Mouse (Mus musculus): ENCODE data around the gene Sh3bp1.
"Not testable (repeated sequence)": the region's sequence is repeated elsewhere in the genome, so short reads cannot be mapped to it uniquely, and the experiment has no call there.

The Sh3bp1 gene

DNA sequence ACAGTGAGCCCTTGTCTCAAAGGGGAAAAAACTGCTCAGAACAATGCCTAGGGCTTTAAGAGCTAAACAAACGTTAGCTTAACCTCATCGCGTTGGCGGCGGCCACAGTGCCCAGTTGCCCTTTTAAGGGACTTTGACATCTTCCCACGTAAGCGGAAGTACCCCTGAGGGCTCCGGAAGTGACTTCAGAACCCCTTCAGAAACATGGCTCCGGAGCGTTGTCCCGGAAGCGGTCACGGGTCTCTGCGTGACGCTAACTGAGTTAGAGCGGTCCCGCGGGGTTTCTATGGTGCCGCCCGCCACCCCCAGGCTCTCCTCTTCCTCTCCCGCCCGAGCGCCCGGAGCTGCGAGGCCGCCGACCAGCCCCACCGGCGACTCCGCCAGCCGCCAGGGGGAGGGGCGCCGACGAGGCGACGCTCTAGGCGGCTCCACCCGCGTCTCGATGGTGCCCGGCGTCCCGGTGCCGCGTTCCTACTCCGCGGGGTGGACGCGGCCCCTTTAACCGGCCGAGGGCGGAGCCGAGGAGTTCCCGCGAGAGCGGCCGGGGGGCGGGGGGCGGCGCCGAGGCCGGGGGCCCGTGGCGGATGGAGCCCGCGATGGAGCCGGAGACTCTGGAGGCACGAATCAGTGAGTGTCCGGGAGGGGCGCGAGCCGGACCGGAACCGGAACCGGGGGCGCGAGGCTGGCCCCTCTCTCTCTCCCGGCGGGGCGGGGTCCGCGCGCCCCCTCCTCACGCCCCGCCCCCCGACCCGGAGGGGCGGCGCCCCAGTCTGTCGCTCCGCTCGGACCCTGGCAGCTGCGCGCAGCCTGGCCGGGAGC, 22.4 kb upstream of the Sh3bp1 start, which contains the start of gene Gga1:
Gene Gga1, plus strand, starts transcription at position 200 of the 819 bp plus-strand sequence.
- intact Hi-C loops (cut with DNase I) = no loop called here

DNA sequence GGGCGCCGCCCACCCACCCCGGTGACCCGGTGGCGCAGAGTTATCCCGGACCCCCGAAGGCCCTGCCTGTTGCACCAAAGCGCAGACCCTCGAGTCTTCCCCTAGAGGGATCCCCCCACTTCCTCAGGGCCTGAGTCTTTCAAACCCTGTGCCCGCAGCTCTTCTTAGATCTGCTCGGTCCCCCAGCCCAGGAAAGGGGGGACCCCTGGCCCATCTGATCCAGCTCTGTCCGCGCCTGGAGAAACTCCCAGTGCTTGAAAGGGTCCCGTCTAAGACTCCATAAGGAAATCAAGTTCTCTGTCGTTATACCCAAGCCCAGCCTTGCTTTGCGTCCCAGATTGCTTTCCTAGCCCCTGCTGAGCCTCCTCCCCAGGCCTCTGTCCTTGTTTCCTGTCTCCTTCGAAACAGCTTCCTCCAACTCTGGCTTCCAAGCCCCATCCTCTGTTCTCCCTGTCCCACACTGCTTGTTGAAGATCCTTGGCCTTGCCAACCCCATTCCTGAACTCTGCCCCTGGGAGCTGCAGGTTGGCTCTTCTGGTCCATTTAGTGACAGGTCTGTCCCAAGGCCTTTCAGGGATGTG, 21.7 kb upstream of the Sh3bp1 start:
- intact Hi-C loops (cut with DNase I) = no loop called here

DNA sequence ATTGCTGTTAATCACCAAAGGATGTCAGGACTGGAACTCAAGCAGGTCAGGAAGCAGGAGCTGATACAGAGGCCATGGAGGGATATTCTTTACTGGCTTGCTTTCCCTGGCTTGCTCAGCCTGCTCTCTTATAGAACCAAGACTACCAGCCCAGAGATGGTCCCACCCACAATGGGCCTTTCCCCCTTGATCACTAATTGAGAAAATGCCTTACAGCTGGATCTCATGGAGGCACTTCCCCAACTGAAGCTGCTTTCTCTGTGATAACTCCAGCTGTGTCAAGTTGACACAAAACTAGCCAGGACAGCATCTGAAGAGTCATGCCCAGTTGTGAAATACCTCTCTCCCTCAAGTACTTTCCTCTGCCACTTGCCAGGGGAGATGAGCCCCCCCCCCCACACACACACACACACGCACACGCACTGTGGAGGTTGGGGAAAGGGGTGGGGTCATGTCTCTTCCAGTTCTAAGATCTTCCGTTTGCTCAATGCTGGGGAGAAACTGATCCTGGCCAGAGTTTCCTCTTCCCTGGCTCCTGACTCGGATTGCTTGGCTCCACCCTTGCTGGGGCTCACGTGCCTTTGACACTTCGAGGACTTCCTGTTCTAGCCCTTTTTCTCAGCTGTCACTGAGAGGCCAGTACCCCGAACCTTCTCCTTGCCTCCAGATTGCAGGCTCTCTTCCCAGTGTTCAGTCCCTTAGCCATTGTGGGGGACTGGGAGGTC, 20.6 kb upstream of the Sh3bp1 start:
- intact Hi-C loops (cut with DNase I) = not testable (repeated sequence)

DNA sequence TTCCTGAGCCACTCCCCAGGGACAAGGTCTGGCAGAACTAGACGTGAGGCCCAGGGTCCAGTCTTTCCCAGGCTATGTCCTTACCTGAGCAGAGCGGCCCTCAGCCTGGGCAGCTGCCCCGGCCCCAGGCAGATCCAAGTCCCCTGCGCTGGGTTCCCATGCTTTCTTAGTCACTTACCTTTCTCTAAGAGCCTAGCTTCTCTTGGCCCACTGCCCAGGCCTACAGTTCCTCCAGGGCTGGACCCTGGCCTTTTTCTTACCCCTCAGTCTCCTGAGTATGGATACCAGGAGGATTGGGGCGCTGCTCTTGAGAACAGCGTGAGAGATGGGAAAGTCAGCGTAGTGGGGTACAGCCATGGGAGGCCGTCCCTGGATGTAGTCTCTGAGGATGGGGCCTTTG, 19.1 kb upstream of the Sh3bp1 start:
- intact Hi-C loops (cut with DNase I) = no loop called here

DNA sequence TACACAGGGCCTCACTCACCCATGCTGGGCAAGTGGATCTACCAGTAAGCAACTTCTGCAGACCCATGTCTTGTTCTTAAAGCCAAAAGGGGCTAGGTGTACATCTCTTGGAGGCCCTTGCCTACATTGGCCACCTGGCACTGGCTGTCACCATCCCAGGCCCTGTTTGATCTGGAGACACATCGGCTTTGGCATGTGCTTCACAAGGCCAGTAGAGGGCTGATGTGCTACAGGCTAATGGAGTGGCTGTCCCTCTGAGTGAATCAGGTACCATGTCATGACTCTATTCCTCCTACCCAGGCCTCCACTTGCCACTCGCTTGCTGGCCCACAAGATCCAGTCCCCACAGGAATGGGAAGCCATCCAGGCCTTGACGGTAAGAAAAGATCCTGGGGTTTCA, 17.7 kb upstream of the Sh3bp1 start:
- intact Hi-C loops (cut with DNase I) = no loop called here

DNA sequence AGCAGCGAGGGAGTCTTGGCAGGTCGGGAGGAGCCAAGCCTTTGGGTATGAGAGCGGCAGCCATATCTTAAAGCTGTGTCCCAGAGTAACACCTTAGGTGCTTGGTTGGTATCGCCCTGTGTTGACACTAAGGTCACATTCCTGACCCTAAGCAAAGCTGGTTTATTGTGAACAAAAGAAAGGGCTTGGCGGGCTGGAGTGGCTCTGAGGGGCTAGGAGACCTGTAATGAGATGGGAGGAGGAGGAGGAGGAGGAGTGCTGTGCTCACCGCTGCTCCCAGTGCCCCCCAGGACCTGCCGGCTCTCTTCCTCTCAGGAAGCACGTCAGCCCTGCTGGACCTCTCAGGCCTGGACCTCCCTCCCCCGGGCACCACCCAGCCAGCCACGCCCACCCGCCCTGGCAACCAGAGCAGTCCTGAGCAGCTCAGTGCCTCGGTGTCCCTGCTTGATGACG, 10.1 kb upstream of the Sh3bp1 start:
- intact Hi-C loops (cut with DNase I) = no loop called here

DNA sequence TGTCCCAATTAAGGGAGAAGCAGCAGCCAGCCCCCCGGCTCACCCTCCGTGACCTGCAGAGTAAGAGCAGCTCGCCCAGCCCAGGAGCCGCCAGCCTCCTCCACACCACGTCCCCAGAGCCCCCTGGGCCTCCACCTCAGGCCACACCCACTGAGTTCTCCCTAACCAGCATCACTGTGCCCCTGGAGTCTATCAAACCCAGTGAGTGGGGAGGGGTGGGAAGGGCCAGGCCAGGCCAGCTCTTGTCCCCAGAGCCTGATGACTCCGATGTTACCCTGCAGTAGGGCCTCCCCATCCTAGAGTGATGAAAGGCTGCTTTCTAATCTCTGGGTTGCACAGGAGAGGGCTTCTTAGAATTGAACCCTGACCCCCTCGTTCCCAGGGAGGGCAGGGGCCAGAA, 7.1 kb upstream of the Sh3bp1 start:
- intact Hi-C loops (cut with DNase I) = no loop called here

DNA sequence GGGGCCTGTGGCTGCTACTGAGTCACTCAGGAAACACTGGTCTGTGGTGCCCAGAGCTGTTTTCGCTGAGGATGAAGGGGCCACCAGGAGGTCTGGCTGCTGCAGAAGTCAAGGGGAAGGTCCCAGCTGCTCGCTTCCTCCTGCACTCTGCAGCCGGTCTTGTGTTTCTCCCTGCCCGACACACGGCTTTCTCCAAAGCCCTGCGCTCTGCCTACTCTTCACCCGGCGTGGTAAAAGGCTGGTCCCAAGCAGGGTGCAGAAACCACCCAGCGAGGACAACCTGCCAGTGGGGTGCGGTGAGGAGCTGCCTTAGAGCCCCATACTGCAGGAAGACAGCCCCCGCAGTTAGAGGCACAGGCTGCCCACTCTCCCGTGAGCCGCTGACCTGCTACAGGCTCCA, 4.8 kb upstream of the Sh3bp1 start:
- intact Hi-C loops (cut with DNase I) = no loop called here

DNA sequence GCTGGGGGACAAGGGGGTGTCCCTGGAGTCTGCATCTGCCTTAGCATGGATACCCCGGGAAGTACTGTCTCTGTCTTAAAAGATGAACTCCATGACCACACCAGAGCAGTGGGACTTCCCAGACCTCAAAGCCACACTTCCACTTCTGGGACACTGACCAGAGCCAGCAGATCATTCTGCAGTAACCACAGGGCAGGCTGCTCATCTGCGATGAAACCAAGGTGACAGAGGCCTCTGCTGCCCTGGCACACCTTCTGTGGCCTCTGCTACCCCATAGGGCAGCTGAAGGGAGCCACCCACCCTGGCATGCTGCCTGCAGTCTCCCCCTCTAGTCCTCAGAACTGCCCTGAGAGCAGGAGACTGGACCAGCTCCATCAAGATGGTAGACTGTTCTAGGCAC, 3.8 kb upstream of the Sh3bp1 start:
- intact Hi-C loops (cut with DNase I) = no loop called here

DNA sequence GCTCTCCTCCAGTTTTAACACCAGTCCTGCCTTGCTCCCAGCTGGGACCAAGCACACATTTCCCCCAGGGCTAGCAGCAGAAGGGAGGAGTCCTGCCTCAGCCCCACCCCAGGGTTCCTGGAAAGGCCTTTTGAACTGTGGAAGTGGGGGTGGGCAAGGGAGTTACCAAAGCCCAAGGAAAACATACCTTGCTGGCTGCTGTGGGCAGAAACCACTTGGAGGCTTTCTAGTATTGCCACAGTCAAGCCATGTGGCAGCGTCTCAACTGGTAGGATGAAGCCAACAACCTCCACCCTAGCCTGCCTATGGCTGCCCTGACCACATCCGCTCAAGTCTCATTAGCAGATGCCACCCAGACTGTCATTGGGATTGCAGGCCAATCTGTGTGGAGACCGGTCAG, 3.4 kb upstream of the Sh3bp1 start:
- intact Hi-C loops (cut with DNase I) = no loop called here

DNA sequence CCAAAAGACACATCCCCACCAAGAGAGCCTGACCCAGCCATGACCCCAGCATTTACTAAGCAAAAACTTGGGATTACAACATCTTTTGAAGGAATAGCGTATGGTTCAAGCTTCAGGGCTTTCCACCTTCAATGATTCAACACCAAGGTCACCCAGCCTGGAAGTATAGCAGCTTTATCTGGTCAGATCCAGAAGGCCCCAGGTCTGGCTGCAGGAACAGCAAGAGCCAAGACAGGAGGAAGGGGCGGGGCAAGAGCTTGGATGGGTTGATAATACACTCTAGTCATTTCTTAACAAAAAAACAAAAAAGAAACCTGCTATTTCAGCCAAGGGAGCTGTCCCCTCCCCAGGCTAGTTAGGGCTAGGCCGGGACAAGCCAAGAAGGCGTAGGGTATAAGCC, 2.1 kb upstream of the Sh3bp1 start:
- intact Hi-C loops (cut with DNase I) = no loop called here

DNA sequence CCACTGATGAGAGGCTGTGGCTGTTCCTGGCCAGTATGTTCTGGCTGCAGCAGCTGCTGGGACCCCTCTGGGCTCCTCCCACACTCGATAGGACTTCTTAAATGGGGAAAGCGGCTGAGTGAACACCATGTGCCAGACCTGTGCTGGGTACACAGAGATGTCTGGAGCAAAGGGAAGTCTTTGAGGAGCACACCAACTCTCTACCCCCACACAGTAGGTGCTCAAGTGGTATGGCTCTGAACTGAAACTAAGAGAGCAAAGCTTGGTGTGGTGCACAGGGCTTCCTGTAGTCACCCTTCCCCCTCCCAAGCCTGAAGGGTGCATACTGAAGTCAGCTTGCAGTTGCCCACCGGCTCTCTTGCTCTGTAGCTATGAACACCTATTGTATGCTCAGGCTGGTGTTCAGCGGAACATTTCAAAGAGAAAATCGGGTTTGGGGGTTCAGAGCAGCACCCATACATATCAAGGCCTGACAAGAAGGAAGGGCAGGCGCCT, 1.0 kb upstream of the Sh3bp1 start:
- intact Hi-C loops (cut with DNase I) = no loop called here

DNA sequence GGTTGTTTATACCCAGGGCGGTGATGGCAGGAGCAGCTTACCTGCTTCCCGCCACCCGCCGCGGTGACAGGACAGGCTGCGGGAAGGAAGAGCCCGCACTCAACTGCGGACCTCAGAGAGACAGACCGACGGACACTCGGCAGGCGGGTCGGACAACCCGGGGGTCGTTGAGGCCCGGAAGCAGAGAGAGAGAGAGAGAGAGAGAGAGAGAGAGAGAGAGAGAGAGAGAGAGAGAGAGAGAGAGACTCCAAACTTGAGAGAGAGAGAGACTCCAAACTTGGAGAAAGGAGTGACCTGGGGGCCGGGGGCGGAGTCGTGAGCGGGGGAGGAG, 194 bp upstream of the Sh3bp1 start, which contains the start of gene Gm49510:
Gene Gm49510, plus strand, starts transcription at position 259 of the 331 bp plus-strand sequence.
- intact Hi-C loops (cut with DNase I) = no loop called here

DNA sequence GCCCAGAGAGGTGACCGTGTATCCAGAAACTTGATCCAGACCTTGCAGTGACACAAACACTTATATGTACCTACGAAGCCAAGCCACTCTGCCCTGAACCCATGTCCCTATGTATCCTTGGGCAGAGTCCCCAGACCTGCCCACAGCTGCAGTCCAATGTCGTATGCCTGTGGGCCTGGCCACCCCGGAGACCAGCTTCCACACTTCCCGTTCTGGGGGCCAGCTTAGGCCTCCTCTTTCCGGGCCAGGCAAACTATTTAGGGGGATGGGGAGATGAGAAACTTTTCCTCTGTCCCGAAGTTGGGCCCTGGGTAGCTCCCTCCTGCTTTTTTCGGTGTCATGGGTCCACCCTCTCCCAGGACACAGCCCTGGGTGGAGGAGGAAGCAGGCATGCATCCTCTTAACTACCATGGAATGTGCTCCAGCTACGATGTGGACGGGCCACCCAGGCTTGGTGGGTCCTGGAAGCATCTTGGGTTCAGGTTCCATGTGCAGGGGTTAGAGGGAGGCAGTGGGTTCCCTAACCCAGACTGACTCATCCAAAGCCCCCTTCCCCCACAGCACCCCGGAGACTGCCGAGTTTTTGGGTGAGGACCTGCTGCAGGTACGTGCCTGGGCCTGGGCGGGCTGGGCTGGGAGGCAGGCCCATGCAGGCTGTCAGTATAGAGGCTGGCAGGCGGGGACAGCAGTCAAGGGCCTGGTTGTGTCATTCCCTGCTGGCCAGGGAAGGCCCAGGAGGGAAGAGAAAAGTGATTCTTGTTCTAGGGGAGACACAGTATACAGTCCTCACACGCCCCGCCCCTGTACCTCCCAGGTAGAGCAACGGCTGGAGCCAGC, 1.2 kb downstream of the Sh3bp1 start:
- intact Hi-C loops (cut with DNase I) = no loop called here

DNA sequence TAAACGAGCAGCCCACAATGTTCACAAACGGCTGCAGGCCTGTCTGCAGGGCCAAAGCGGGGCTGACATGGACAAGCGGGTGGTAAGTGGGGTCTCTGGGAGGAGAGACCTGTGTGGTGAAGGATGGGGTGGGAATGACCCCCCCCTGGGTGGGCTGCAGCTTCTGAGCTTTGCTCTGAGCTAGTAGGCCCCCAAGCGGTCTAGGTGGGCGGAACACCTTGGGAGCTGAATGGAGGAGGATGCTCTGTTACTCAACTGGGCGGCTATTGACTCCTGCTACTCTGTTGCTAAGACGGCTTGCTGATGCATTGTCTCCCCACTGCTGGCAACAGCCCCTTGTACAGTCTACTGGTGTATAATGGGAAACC, 1.8 kb downstream of the Sh3bp1 start:
- intact Hi-C loops (cut with DNase I) = no loop called here

DNA sequence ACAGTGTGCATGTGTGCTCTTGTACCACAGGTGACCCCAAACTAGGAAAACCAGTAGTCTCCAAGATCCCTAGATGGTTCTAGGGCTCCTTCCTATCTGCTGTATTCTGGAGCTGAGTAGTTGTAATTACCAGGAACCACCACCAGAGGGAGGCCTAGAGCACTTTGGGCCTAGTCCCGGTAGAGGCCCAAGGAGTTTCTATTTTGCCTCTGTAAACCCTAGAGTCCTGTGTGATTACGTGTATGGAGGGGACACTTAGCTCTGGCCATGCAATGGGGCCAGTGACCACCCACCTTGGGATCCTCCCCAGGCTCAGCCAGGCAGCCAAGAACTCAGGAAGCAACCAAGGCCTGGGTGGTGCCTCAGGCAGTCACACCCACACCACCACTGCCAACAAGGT, 3.7 kb downstream of the Sh3bp1 start:
- intact Hi-C loops (cut with DNase I) = no loop called here

DNA sequence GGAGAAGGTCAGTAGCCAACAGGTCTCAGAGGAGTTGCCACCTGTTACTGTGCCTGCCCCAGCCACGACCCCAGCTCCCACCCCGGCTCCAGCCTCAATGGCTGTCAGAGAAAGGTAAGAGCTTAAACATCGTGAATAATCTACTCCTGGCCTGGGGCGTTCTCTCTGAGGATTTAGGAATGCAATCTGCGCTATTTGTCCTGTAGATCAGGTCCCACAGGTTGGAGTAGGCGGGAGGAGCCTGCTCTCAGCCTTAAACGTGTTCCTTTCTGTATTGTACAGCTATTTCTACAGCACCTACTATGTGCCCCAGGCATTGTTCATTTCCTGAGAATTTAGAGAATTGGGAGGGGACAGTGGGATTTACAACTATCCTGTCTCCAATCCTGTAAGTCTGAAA, 8.8 kb downstream of the Sh3bp1 start:
- intact Hi-C loops (cut with DNase I) = no loop called here

DNA sequence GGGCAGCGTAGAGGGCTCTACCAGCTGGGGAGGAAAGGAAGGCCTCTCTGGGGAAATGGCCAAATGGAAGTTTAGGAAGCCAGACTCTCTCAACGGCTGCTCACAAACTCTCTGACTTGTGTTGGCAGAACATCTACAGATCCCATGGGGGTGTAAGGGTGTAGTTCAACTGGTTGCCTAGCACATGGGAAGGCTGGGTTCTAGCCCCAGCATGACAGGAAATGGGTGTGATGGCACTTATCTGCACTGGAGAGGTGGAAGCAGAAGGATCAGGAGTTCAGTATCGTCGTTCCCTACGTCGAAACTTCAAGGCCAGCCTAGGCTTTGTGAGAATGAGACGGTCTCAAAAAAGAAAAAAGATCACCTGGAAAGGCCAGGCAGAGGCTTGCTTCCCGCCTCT, 9.4 kb downstream of the Sh3bp1 start:
- intact Hi-C loops (cut with DNase I) = no loop called here

DNA sequence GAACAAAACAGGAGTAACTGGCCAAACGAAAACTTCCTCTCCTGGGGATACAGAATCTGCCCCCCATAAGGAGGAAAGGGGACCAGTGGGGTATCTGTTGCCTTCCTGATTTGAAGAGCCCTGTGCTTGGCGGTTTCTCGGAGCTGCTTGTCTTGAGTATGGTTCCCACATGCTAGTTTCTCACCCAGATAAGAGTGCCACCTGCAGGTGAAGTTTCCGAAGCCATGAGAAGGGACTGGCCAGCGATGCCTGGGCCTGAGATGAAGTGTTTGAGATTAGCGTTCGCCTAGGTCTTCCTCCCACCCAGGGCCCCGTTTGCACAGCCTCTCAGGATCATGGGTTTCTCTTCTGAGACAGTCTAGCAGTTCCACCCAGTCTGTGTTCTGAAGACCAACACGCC, 12.5 kb downstream of the Sh3bp1 start:
- intact Hi-C loops (cut with DNase I) = no loop called here

DNA sequence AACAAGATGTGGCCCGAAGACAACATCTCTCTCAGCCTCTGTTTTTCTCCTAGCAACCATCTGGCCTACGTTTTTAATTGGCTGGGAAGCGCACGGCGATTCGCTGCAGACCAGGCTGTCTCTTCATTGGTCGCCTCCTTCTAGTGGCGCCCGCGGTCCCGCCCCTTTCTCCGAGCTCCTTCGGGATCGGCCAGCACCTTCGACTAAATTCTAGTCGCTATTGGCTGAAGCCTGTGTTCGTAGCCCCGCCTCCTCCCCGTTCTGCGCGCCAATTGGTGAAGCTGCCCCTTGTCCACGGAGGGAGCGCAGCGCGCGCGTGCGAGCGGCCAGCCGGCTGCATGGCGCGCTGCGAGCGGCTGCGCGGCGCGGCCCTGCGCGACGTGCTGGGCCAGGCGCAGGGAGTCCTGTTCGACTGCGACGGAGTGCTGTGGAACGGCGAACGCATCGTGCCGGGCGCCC, 14.1 kb downstream of the Sh3bp1 start, which contains the start of gene Pdxp:
Gene Pdxp, plus strand, starts transcription at position 288 of the 459 bp plus-strand sequence.
- intact Hi-C loops (cut with DNase I) = loop anchor here (2.0 kb wide), 1 partner anchor 17 kb away; no protein-coding TSS in a partner anchor
